Mouse (Mus musculus): ENCODE results near the gene Pip4k2c. TPM values are rescaled to one million over a fixed set of nuclear protein-coding genes. Genes with fewer than 3 reads are reported as not detected.

Pip4k2c gene
- 77.0 and 83.0 TPM in 2 replicates for polyA plus RNA-seq (2021; fragmentation: Nextera tagmentation)
- long read RNA-seq, experiment 1, transcript Pip4k2c-201 (10 exons, 3,307 nt): major isoform, 426 of 550 reads
- long read RNA-seq, experiment 1, partial matches to known transcripts: 40 of 550 reads
- long read RNA-seq, experiment 1, other reads (novel, unspliced or antisense): 83 of 550 reads
- long read RNA-seq, experiment 2, transcript Pip4k2c-201 (10 exons, 3,307 nt): major isoform, 55 of 120 reads
- long read RNA-seq, experiment 2, partial matches to known transcripts: 58 of 120 reads
- long read RNA-seq, experiment 2, other reads (novel, unspliced or antisense): 7 of 120 reads

DNA sequence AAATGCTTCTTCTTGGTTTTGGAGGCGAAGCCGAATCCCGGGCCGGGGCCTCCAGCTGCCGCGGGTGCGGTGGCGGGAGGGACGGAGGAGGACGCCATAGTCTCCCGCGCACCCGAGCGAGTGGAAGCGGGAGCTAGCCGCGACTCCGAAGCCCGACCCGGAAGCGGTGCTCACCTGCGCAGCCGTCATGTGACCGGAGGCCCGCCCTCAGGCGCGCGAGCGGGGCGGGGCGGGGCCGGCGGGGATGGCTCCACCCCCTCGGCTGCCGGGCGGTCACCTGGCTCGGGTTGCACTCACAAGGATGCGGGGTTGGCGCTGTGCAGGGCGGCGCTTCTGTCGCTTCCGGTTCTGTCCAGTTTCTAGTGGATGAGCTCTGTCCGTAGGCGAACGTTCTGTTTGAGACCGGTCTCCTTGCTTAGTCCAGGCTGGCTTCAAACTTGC lies at the start of gene Pip4k2c:
Gene Pip4k2c (minus strand): TSS at position 172 of the 441 bp plus-strand sequence.

GRCm38 (mm10) chr10:127195328-127196129 lies 15.9 kb downstream of the Pip4k2c start, which contains the start of gene Dtx3:
Gene Dtx3, minus strand, starts transcription at chr10:127195728.

DNA sequence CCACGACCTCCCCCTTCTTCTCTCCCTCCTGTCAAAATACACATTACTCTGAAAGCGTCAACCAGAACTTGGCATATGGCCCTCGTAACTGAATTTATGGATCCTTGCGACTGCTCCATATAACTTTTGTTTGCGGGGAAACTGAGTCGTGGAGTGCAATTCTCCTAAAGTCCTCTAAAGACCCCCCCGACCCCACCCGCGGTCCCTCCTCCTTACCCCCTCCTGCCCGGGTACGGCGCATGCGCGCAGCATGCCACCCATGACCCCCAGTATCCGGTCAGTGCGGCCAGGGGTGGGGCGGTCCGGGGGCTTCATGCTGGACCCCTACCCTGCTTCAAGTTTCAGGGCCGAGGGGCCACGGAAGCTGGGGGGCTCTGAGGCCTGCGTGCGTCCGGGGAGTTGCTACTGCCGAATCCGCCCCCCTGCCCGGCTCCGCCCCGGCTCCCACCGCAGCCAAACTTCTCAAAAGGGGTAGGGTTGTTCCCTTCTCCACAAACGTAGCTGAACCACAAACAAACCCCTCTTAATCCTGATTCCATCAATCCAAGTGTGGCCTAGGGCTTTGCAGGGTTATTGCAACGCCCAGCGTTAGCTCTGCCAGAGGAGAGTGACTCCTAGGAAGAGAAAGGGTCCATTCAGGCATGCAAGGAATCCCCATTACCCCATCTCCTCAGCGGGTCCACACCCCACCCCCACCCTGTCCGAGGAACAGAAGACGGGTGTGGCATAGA lies 21.6 kb downstream of the Pip4k2c start, which contains the start of gene Arhgef25:
Gene Arhgef25 (minus strand): TSS at position 433 of the 731 bp plus-strand sequence.

GRCm38 (mm10) chr10:127179871-127180694 lies 31.3 kb downstream of the Pip4k2c start, which contains the start of gene Slc26a10:
Gene Slc26a10, minus strand, starts transcription at chr10:127180645.

DNA sequence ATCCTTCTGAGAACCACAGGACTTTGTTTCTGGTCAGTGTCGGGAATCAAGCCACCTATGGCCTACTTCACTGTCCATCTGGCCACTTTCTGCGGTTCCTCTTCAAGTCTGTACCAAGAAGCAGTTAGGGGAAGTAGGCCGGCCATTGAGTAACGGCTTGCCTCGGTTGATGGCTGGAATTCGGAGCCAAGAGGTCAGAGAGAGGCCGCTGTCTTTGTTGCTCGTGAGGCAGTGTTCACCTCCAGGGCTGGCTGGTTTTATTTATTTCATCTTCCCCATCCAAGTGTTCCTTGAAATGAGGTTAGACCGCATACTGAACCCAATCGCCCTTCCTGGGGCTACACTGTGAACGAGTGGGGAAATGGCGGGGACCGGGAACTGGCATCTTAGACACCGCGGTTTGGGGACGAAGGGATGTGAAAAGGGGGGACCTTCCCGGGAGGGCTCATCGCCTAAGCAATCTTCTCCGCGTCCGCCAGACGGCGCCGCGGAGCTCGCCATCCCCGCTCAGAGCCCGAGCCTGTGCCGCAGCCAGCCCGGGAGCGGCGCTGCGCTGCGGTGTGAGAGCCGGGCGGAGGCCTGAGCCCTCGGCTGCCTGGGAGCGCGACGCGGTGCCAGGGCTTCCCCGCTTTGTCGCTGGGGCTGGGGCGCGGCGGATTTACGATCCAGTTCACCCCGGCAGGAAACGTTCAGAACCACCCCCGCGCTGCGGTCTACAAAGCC lies 46.6 kb downstream of the Pip4k2c start, which contains the start of gene B4galnt1:
Gene B4galnt1 (plus strand): TSS at position 595 of the 723 bp plus-strand sequence.

Other genes with a start within 250 kb of the Pip4k2c start
- gene Ctdsp2, start 232.9 kb downstream of the Pip4k2c start, polyA plus RNA-seq (2021; fragmentation: Nextera tagmentation): 8.6 and 15.8 TPM in 2 replicates
- 0.05 TPM in 1 of 2 replicates, not detected in the other for gene Avil, start 210.9 kb downstream of the Pip4k2c start, polyA plus RNA-seq (2021; fragmentation: Nextera tagmentation)
- 50.5 and 52.0 TPM in 2 replicates for gene Tsfm, start 180.7 kb downstream of the Pip4k2c start, polyA plus RNA-seq (2021; fragmentation: Nextera tagmentation)
- 6.7 and 16.5 TPM in 2 replicates for gene Mettl1, start 170.2 kb downstream of the Pip4k2c start, polyA plus RNA-seq (2021; fragmentation: Nextera tagmentation)
- 0.05 TPM in 1 of 2 replicates, not detected in the other for gene Eef1akmt3, start 170.1 kb downstream of the Pip4k2c start, polyA plus RNA-seq (2021; fragmentation: Nextera tagmentation)
- gene Cyp27b1, start 163.3 kb downstream of the Pip4k2c start, polyA plus RNA-seq (2021; fragmentation: Nextera tagmentation): not detected in 2 replicates
- gene March9, start 151.4 kb downstream of the Pip4k2c start, polyA plus RNA-seq (2021; fragmentation: Nextera tagmentation): 1.1 and 1.2 TPM in 2 replicates
- gene Cdk4, start 148.1 kb downstream of the Pip4k2c start, polyA plus RNA-seq (2021; fragmentation: Nextera tagmentation): 86.2 and 95.5 TPM in 2 replicates
- gene Tspan31, start 141.3 kb downstream of the Pip4k2c start, polyA plus RNA-seq (2021; fragmentation: Nextera tagmentation): 50.4 and 61.0 TPM in 2 replicates
- gene Agap2, start 136.3 kb downstream of the Pip4k2c start, polyA plus RNA-seq (2021; fragmentation: Nextera tagmentation): 17.8 and 20.2 TPM in 2 replicates
- gene Os9, start 90.5 kb downstream of the Pip4k2c start, polyA plus RNA-seq (2021; fragmentation: Nextera tagmentation): 32.8 and 45.7 TPM in 2 replicates
- gene B4galnt1, start 46.4 kb downstream of the Pip4k2c start, polyA plus RNA-seq (2021; fragmentation: Nextera tagmentation): 76.6 and 91.6 TPM in 2 replicates
- gene Slc26a10, start 30.9 kb downstream of the Pip4k2c start, polyA plus RNA-seq (2021; fragmentation: Nextera tagmentation): 0.97 and 1.3 TPM in 2 replicates
- gene Arhgef25, start 21.5 kb downstream of the Pip4k2c start, polyA plus RNA-seq (2021; fragmentation: Nextera tagmentation): 20.2 and 22.6 TPM in 2 replicates
- gene Dtx3, start 15.9 kb downstream of the Pip4k2c start, polyA plus RNA-seq (2021; fragmentation: Nextera tagmentation): 6.7 and 58.5 TPM in 2 replicates
- gene Kif5a, start 51.8 kb upstream of the Pip4k2c start, polyA plus RNA-seq (2021; fragmentation: Nextera tagmentation): 301 and 323 TPM in 2 replicates
- gene Dctn2, start 54.8 kb upstream of the Pip4k2c start, polyA plus RNA-seq (2021; fragmentation: Nextera tagmentation): 277 and 299 TPM in 2 replicates
- gene Mbd6, start 77.4 kb upstream of the Pip4k2c start, polyA plus RNA-seq (2021; fragmentation: Nextera tagmentation): 1.5 and 8.9 TPM in 2 replicates
- 47.1 and 54.3 TPM in 2 replicates for gene Mars, start 100.2 kb upstream of the Pip4k2c start, polyA plus RNA-seq (2021; fragmentation: Nextera tagmentation)
- 0.77 and 1.0 TPM in 2 replicates for gene Arhgap9, start 110.4 kb upstream of the Pip4k2c start, polyA plus RNA-seq (2021; fragmentation: Nextera tagmentation)
- gene Gli1, start 130.4 kb upstream of the Pip4k2c start, polyA plus RNA-seq (2021; fragmentation: Nextera tagmentation): 0.06 and 0.09 TPM in 2 replicates
- 0.09 and 0.10 TPM in 2 replicates for gene Inhbe, start 142.8 kb upstream of the Pip4k2c start, polyA plus RNA-seq (2021; fragmentation: Nextera tagmentation)
- gene Inhbc, start 158.8 kb upstream of the Pip4k2c start, polyA plus RNA-seq (2021; fragmentation: Nextera tagmentation): not detected in 2 replicates
- 79.5 and 107 TPM in 2 replicates for gene R3hdm2, start 168.7 kb upstream of the Pip4k2c start, polyA plus RNA-seq (2021; fragmentation: Nextera tagmentation)

All from left cerebral cortex, adult 6 months (tissue).